Mouse (Mus musculus) erythroblast, embryonic 14.5 days (primary cell): ENCODE data around the gene Gemin2.

Source experiments
- GATA1 ChIP-seq: IDR thresholded peaks from 2 replicates; pipeline ENCODE4 v1.6.1; 2012; ENCODE audit warnings: low read length, inconsistent platforms, mixed read lengths
- TAL1 ChIP-seq: IDR thresholded peaks from 3 replicates; pipeline ENCODE4 v1.6.1; 2012; ENCODE audit warnings: low read length, inconsistent platforms, mixed read lengths

- TF ChIP-seq GATA1: no peak
- TF ChIP-seq TAL1: no peak
These were observed 60.9 kb downstream of the Gemin2 start for GRCm38 (mm10) chr12:59074052-59074451.
